Mouse (Mus musculus): ENCODE data around the gene Tspan18.

GRCm38 (mm10) chr2:93228480-93228824 lies 105.9 kb downstream of the Tspan18 start:
- no peak for TF ChIP-seq CTCF (IDR thresholded peaks at IDR 0.05; ENCODE audit: extremely low read depth, insufficient read length, insufficient replicate concordance, low read depth, low read length)
- TF ChIP-seq POLR2A (IDR thresholded peaks at IDR 0.05; ENCODE audit: low read depth, low read length): no peak
